Mouse (Mus musculus): Measurements from ENCODE around the gene Vegfb.
"Not testable (repeated sequence)": the region's sequence is repeated elsewhere in the genome, so short reads cannot be mapped to it uniquely, and the experiment has no call there.

The Vegfb gene

DNA sequence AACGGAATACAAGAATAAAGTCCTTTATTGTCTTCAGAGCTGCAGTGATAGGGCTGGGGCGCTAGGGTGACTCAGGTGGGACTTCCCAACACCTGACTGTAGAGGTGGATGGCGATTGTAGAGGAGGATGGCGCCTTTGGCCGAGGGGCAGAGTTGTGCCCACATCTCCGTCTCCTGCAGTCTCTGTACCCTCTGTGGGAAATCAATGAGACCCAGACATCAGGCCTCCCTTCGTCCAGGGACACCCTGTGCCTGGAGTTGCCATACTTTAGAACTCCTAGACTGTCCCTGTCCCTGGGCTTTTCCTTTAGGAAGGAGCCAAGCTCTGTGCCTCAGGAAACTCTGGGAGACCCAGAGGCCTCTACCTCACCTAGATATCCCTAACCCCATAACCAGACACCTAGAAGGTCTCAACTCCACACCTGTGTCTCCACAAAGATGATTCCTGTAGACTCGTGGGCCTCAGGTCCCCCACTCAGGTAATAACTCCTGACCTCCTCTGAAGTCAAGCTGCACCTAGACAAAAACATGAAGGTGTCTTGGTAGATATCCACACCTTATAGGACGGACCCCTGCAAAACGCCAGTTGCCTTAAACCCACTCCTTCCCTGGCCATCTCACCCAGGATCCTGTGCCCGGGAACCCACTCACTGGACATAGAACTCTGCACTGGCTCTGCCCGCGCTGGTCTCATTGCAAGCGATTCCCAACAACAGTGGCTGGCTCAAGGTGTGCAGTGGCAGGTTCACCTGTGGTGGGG is 5.7 kb upstream of the Vegfb start:
- intact Hi-C loops (cut with DNase I) = no loop called here

DNA sequence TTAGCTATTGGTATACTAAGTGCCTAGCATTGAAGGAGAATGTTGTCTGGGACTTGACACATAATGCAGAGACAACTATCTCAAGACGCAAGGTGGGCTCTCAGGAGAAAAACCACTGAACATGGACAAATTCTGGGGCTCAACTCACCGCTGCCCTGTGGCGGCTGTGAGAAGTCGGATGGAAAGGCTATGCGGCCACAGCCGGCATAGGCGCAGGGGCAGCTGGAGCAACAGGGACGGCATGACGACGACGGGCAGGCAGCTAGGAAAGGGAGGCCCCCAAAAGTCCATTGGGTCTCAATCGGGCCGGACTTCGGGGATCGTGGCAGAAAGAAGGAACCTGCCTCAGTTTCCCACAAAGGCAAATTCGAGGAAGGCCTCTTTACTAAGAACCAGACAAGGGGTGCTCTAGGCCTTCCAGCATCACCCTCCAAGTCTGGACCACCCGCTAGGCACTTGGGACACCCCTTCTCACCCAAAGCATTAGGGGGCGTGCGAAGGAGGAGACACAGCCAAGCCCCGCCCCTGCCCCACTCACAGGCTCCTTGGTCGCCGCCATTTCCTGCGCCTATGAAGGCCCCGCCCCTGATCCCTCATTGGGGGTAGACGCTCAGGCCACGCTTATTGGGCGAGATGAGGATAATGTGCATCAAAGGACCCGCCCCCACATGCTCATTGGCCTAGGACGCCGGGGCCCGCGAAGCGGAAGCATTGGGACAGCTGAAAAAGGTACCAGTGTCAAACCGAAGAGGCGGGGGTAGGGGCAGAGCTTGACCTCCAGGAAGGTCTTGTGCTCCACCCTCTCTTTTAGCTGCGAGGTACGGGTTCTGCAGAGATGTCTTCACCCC is 4.8 kb upstream of the Vegfb start, which contains the start of gene Dnajc4:
Dnajc4 (minus strand) TSS at position 562 of the 848 bp plus-strand sequence.
- intact Hi-C loops (cut with DNase I) = no loop called here

DNA sequence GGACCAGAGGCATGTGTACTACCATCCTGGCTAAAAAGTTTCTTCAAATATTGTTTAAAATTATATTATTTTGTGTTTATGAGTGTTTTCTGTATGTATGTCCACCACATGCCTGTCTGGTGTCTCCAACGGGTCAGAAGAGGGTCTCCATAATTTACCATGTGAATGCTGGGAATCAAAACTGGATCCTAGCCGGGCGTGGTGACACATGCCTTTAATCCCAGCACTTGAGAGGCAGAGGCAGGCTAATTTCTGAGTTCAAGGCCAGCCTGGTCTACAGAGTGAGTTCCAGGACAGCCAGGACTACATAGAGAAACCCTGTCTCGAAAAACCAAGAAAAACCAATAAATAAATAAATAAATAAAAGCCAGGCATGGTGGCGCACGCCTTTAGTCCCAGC is 3.7 kb upstream of the Vegfb start:
- intact Hi-C loops (cut with DNase I) = not testable (repeated sequence)

DNA sequence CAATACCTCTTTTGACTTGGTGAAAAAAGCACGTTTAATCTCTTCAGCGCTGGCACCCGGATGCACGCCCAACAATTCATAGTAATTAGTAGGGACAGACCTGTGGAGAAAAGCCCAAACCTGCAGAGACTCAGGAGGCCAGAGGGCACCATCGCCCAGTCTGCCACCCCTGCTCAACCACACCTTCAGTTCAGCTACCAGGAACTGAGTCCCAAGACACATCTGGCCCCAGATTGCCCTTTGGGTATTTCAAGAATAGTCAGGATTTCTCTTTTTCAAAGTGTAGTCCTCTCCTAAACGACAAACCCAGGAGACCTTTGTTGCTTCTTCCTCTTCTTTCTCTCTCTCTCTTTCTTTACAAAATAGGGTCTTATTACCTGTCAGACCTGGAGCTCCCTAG is 3.3 kb upstream of the Vegfb start:
- intact Hi-C loops (cut with DNase I) = no loop called here

DNA sequence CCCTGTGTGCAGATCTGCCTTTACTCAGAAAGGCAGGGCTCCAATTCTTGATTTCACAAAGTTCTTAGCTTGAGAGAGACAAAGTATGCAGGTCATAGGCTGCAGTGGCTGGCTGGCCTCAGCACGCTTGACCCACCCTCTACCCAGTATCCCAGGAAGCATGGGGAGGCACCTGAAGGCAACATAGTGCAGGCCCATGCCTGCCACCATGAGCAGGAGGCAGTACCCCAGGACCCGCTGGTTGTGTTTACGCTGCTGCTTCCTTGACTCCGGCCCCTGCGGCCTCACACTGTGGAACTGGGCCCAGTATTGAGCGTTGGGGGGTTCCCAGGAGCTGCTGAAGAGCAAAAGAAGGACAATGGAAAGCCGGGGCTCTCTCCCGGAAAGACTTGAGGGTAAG is 1.8 kb upstream of the Vegfb start:
- intact Hi-C loops (cut with DNase I) = no loop called here

DNA sequence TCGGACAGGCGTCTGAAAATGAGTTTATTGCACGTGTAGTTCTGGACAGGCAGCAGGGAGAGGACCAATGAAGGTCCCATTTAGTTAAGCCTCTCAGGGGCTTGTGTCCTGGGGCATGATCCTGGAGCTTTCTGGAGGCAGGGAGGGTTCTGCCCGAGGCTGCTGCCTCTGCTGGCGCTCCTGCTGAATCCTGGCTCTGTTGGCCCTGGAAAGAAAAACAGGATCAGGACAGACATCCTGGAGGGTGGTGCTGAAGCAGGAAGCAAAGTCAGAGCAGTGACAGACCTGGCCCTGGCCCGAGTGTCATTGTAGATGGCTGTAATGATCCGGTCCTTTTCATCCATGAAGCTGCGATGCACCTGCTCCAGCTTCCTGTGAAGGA is 444 bp upstream of the Vegfb start:
- intact Hi-C loops (cut with DNase I) = no loop called here

DNA sequence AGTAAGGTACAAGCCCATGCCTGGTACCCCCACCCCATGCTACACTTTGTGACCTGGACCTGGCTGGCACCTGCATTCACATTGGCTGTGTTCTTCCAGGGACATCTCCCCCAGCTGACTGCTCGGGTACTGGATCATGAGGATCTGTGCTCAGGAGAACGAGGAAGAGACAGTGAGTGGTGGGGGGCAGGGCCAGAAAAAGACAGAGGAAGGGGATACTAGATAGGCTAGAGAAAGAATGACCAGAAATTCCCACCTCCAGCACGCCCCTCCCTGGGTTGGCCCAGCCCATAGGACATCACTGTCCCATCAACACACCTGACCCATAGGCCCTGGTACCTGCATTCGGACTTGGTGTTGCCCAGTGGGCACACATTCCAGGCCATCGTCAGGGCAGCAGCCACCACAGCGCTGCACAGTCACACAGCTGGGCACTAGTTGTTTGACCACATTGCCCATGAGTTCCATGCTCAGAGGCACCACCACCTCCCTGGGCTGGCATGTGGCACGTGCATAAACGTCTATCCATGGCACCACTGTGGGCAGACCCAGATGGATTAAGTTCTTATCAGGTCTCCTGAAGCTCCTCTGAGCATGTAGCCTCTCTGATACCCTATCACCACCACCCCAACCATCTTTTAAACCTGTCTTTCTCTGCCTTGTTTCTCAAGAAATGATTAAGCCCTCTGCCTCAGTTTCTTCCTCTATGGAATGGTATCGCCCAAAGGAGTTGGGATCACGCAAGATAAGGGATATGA is 1.3 kb downstream of the Vegfb start:
- intact Hi-C loops (cut with DNase I) = no loop called here

DNA sequence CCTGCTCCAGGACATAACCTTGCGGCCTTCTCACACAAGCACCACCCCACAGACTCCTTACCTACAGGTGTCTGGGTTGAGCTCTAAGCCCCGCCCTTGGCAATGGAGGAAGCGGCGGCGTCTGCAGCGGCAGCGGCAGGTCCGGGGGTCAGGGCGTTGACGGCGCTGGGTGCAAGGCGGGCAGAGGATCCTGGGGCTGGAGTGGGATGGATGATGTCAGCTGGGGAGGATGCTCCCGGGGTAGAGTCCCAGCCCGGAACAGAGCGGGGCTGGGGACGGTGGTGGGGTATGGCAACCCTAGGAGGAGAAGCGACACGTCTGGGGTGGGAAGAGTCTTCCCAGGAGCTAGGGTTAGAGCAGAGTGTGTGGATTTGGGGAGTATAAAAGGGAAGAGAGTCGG is 2.2 kb downstream of the Vegfb start:
- intact Hi-C loops (cut with DNase I) = no loop called here

DNA sequence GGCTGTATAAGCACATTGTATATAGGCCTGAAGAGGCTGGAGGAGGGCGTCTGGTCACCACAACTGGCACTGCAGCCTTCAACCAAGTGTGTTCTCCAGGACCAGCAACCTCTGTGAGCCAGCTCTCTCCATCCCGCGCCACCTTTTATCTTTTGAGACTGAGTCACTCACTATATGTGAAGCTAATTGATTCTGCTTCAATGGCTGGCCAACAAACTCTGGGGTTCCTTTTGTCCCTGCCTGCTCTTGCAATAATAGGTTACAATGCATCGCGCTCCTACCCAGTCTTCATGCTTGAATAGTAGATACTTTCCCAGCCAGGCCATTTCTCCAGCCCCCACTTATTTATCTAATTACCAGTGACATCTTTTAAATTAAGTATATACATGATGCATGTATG is 3.8 kb downstream of the Vegfb start:
- intact Hi-C loops (cut with DNase I) = no loop called here

DNA sequence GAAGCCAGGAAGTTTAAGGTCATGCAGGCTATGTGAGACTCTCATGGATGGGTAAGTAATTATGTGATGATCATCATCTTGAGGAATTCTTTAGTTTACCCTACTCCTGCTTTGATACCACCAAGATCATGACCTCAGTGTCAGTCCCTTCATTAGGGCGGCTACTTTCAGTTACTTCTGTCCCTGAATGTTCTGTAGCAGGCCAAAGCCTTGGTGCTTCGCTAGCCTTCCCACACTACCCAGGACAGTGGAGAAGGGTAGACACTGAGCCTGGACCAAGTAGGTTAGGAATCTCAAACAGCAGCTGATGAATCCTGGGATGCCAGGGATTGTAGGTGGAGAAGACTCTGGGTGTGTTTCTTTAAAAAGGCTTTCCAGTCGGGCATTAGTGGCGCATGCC is 6.0 kb downstream of the Vegfb start:
- intact Hi-C loops (cut with DNase I) = no loop called here

DNA sequence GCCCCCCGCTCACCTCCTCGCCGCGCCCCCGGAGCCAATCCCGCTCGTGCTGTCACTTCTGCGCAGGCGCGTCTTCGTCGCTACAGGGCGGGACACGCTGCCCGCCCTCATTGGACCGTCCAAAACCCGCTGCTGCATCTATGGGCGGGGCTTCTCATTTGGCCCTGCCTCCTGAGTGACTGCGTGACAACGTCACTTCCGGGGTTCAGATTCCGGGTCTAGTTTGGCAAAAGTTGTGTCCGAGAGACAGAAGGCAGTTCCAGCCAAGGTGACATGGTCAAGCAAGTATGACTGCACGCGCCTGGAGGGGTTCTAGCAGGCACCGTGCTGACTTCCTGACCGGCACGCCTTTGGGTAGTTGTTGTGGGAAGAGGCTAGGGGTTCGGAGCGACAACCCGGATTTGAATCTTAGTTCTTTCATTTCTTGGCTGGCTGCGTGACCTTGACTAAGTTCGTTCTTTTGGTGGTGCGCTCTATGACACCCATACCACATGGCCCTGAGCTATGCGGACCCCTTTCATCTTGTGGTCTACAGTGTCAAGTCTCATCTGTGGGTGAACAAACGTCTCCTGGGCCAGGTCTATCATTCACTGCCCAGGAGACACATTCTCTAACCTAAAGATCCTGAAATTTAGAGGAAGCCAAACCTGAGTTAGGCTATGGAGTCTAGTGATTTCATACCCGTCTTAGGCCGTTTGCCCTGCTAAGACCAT is 6.9 kb downstream of the Vegfb start, which contains the start of gene Fkbp2:
Fkbp2 (minus strand) TSS at position 121 of the 713 bp plus-strand sequence.
- intact Hi-C loops (cut with DNase I) = no loop called here

DNA sequence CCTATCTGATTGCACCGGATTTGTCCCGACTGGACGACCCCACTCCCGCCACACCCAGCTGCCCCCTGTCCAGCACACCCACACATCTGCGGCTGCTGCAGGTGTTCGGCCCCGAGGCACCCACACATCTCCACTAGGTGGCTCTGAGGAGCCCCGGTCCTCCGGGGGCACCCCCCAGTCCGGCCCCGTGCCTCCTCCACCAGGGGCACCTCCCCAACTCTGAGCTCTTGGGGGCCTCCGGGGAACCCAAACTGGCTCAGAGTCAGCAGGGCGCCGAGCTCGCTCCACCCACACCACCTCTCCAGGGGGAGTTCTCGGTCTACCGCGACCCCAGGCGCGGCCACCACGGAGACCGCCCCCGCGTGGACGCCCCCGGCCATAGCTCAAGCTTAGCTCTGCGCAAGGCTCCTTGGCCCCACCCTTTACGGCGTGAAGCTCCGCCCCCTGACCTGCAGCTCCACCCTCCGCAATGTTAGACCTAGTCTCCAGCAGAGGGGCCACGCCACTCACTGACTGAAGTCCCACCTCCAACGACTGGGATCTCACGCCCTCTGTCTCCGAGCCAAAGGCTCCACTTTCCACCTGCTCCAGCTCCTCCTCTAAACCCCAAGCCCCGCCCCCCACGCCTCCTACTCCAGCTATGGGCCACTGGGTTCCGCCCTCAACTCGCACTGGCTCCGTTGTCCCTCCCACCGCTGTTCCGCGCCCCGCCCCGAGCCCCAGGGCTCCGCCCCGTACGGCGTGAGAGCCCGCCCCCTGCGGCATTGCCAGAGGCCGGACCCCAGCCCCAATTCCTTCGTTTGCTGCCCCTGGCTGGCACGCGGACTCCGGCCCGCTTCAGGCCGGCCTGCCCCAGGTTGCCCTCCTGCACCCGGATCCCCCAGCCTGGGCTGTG is 7.7 kb downstream of the Vegfb start:
- intact Hi-C loops (cut with DNase I) = loop anchor here (5.0 kb wide), 1 partner anchor 37 kb away; the partner anchor contains the start of genes Bad and Gpr137

DNA sequence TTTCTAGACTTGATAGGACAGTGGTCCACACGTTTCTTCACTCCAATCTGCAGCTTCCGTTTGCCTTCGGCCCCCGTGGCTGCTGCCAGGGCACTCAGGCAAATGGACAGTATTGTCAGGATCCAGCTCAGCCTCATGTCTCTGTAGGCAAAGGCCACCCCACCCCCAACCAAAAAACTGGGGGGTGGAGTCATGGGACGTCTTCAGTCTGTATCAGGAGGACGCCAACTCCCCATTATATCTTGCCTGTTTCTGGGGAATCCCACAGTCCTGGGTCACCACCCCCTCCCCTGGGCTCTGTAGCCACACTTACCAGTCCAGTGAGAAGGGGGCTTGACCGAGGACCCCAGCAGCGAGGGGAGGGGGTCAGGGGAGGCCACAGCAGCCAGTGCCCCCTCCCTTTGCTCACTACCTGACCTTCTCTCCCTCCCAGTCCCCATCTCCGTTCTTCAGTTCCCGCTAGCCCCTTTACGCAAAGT is 8.4 kb downstream of the Vegfb start:
- intact Hi-C loops (cut with DNase I) = loop anchor here (5.0 kb wide), 1 partner anchor 37 kb away; the partner anchor contains the start of genes Bad and Gpr137

DNA sequence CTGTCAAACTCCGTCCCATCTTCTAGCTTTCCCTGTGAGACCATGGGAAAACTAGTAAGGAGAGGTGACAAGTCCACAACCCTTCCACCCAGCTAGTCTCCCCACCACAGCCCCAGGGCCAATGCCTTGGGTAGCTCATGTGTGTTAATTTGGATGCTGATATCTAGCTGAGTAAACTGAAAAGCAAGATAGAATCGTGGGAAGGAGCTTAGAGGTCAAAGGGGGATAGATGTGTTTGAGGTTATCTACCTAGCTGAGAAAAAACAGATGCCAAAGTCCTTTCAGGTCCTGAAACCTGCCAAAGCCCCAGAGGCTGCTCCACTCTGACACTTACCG is 8.8 kb downstream of the Vegfb start:
- intact Hi-C loops (cut with DNase I) = loop anchor here (5.0 kb wide), 1 partner anchor 36 kb away; the partner anchor contains the start of genes Bad and Gpr137

DNA sequence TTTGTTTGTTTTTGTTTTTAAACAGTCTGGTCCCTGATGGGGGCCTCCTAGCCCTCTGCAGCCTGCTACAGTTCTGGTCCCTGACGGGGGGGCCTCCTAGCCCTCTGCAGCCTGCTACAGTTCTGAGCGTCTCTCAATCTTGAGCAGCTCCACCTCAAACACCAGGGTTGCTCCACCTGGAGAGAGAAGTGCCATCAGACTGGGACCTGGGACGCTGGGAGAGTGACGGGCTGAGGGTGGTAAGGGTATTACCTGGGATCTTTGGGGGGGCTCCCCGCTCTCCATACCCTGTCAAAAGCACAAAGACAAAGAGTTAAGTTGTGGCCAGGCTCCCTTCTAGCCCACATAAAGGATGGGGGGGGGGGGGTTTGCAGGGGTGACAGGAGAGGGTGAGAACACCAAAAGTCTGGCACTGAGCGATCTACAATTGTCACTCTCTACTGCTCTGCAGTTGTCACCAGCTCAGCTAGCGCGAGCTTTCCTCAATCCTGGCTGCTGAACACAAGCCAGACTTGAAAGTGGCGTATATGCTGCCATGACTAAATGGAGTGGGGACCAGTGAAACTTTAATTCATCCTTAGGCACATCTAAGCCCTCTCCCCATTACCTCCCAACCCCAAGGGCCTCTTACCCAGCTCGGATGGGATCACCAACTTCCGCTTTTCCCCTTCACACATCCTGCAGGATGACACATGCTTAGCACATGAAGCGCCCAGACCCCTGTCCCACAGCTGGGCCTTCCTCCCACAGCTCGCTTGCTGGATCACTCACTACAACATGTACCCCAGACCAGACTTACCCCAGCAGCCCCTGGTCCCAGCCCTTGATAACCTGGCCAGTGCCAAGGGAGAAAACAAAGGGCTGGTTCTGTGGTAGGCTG is 9.5 kb downstream of the Vegfb start:
- intact Hi-C loops (cut with DNase I) = loop anchor here (5.0 kb wide), 1 partner anchor 36 kb away; the partner anchor contains the start of genes Bad and Gpr137

DNA sequence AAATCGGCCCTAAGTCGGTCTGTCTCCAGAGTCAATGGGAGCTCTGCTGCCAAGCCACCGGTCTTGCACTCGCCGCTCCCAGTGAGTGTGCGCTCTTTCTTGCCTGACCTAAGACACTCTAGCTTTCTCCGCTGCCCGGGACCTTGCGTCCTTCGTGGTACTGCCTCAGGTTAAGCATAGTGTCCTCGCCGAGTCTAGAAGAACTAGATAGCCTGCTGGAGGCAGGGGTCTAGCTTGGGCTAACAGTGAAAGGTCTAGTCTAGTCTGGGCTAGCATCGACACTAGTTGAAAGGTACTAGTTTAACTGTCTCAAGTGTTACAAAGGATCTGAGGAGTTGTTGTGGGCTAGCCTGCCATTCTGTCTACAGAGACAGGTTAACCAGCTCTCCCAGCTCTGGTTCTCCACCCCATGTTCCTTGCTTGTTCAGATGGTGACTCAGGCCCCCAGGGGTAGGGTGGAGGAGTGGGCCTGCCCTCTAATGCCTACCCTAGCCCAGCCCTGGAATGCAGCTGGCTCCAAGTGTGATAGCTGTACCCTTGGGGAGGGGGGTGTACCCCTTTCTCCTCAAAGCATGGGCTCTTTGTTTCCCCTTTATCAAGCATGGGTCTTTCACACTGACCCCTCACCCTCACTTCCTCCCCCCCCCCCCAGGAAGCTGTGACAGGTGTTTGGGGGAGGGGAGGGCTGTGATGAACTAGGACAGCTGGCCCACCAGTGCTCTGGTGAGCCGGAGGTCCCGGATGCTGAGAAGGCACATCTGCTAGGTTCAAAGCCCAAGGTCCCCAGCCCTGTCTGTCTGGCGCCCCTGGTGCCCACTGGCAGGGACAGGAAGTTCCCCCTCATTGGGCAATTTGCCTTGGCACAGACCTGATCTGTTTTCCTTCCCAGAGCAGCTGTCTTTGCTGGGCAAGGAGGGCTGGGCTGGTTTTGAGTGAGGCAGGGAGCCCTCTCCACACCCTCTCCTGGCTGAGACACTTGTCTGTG is 11.6 kb downstream of the Vegfb start, which contains the start of gene Plcb3:
Plcb3 (minus strand) TSS at position 934 of the 985 bp plus-strand sequence.
- intact Hi-C loops (cut with DNase I) = loop anchor here (5.0 kb wide), 1 partner anchor 34 kb away; the partner anchor contains the start of genes Bad and Gpr137
